Mouse (Mus musculus) neural tube, embryonic 14.5 days (tissue): ENCODE measurements around the gene Uvrag. TPM values are rescaled to one million over a fixed set of nuclear protein-coding genes. Genes with fewer than 3 reads are reported as not detected.

Experiments
- ATAC-seq: fragments of 200-750 bp; cut with Nextera tagmentation; 2 replicates; pipeline ENCODE4 v1.8.0; 2017; ENCODE audit warnings: low read depth, mild to moderate bottlenecking, moderate TSS enrichment, moderate library complexity
- H3K27ac ChIP-seq: fragments of 300-500 bp; sonication (generic); 2 replicates; pipeline ENCODE4 v1.5.1; 2014; ENCODE audit warnings: low read depth, mild to moderate bottlenecking, control low read depth, low read length, moderate library complexity, mixed read lengths
- H3K27me3 ChIP-seq: fragments of 300-500 bp; sonication (generic); 2 replicates; pipeline ENCODE4 v1.6.1; 2014; ENCODE audit warnings: low read length; ENCODE audit not compliant: control insufficient read depth, insufficient read depth
- H3K36me3 ChIP-seq: fragments of 300-500 bp; sonication (generic); 2 replicates; pipeline ENCODE4 v1.6.1; 2014; ENCODE audit warnings: low read length, mixed read lengths; ENCODE audit not compliant: control insufficient read depth, insufficient read depth
- H3K4me1 ChIP-seq: fragments of 300-500 bp; sonication (generic); 2 replicates; pipeline ENCODE4 v1.6.1; 2014; ENCODE audit warnings: low read length; ENCODE audit not compliant: control insufficient read depth, insufficient read depth
- H3K4me2 ChIP-seq: fragments of 300-500 bp; sonication (generic); 2 replicates; pipeline ENCODE4 v1.6.1; 2014; ENCODE audit warnings: mild to moderate bottlenecking, low read depth, low read length, control low read depth
- H3K4me3 ChIP-seq: fragments of 300-500 bp; sonication (generic); 2 replicates; pipeline ENCODE4 v1.5.1; 2014; ENCODE audit warnings: low read depth, low read length, control low read depth, mixed read lengths
- H3K9ac ChIP-seq: fragments of 300-500 bp; sonication (generic); replicated peaks from 2 replicates; pipeline ENCODE4 v1.6.1; 2014; ENCODE audit warnings: low read depth, mild to moderate bottlenecking, control low read depth, low read length, mixed read lengths
- H3K9me3 ChIP-seq: fragments of 300-500 bp; sonication (generic); 2 replicates; pipeline ENCODE4 v1.6.1; 2016; ENCODE audit warnings: low read length; ENCODE audit not compliant: control insufficient read depth
- WGBS: fragments of 180-500 bp; shearing (Covaris S2); extraction: QIAGEN DNeasy Blood & Tissue Kit; methylation state at CpG from one replicate; pipeline ENCODE4 v1.1.7; 2014; 5-methylcytosine and 5-hydroxymethylcytosine counted together
- polyA plus RNA-seq: library from polyadenylated mRNA; unstranded; fragments of >200 nt; fragmentation: Nextera tagmentation; extraction: Ambion mirVana; gene quantifications from 2 replicates; pipeline ENCODE4 v1.2.1, GENCODE M21; 2014

Uvrag gene
- polyA plus RNA-seq, 1 experiment from 2014 or later = 23.8 TPM

GRCm38 (mm10) chr7:98935757-98936156 is 205.2 kb downstream of the Uvrag start:
- H3K36me3 ChIP-seq = no peaks in the 10 kb centered on the region
- H3K27ac ChIP-seq = no peak overlapping the region
- ATAC-seq = no peak
- no peak overlapping the region for H3K9ac ChIP-seq
- WGBS = 90% methylated on average over 6 of the region's 6 CpGs
- no peak overlapping the region for H3K4me3 ChIP-seq
- peaks cover 9% of the 10 kb centered on the region; the same call in 1 of the 2 replicates for H3K4me1 ChIP-seq
- H3K9me3 ChIP-seq = no peaks in the 10 kb centered on the region
- H3K4me2 ChIP-seq = no peak overlapping the region
- H3K27me3 ChIP-seq = no peaks in the 10 kb centered on the region

- no peak for ATAC-seq
- Histone ChIP-seq H3K36me3 (no peaks in the 10 kb centered on the region), H3K4me2 (no peak overlapping the region), H3K9me3 (no peaks in the 10 kb centered on the region), H3K27me3 (no peaks in the 10 kb centered on the region), H3K9ac (no peak overlapping the region), H3K4me3 (no peak overlapping the region), H3K27ac (no peak overlapping the region), H3K4me1 (peaks cover 9% of the 10 kb centered on the region; the same call in 1 of the 2 replicates)
- 89% methylated on average over 10 of the region's 10 CpGs for WGBS
These were observed 205.7 kb downstream of the Uvrag start for GRCm38 (mm10) chr7:98935193-98935592.

DNA sequence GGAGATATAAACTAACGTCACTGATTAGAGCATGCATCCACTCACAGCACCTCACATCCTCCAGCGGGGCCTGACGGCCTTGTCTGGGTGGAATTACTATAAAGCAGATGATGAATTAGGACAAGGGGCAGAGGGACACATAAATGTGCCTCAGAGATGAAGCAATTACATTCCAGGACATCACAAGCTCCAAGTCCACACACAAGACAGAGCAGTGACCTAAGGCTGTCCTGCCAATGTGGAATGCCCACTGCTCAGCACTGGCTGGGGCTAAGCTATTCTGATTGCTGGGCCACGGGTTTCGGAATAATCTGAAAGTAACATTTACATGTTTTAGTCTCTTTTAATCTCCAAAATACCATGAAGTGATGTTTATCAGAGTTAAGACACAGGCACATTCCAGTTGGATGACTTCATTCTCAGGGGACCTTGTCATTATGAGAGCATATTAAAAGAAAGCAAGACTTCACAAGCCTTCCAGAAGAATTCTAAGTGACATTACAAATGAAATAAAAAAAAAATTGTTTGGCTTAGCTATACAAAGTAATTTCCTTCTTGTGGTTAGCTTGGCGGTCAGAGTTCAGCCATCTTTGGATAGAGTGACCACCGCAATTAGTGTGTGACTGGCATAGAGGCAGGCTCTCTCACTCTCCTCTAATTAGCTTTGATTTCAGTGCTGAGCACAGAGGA is 212.5 kb downstream of the Uvrag start:
- no peak overlapping the region for H3K4me2 ChIP-seq
- H3K4me3 ChIP-seq = no peak overlapping the region
- WGBS = 65% methylated on average over 7 of the region's 7 CpGs
- no peaks in the 10 kb centered on the region for H3K9me3 ChIP-seq
- H3K27me3 ChIP-seq = no peaks in the 10 kb centered on the region
- 0 out of 2 replicates have a peak overlapping the region, but pooled peaks have one; percentile 44 for H3K27ac ChIP-seq
- peaks cover 16% of the 10 kb centered on the region for H3K4me1 ChIP-seq
- H3K9ac ChIP-seq = no peak overlapping the region
- no peaks in the 10 kb centered on the region for H3K36me3 ChIP-seq
- ATAC-seq = no peak

- no peak for ATAC-seq
- Histone ChIP-seq H3K9me3 (no peaks in the 10 kb centered on the region), H3K4me1 (peaks cover 16% of the 10 kb centered on the region), H3K4me3 (no peak overlapping the region), H3K9ac (no peak overlapping the region), H3K36me3 (no peaks in the 10 kb centered on the region), H3K27ac (no peak overlapping the region), H3K4me2 (no peak overlapping the region), H3K27me3 (no peaks in the 10 kb centered on the region)
- WGBS = 66% methylated on average over 10 of the region's 10 CpGs
These were observed 213.9 kb downstream of the Uvrag start for GRCm38 (mm10) chr7:98926906-98927528.

DNA sequence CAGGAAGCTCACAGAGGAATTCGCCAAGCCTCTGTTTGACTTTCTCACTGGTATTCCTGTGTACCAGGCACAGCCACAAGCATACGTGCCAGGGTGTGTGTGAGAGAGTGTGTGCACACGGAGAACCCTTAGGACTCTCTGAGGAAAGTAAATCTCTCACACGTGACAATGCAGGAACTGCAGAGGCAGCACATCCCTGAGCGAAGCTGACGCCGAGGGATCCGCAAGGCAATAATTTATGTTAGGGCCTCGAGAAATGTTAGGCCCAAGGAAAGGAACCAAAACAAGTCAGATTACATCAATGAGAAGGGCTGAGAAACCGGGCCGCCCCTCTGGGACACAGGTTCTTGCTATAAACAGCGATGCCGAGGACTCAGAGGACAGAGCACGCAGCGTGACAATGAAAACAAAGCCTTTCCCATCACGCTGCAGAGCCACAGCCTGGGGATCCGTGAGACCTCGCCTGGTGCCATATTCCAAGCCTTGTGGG is 216.5 kb downstream of the Uvrag start:
- H3K27ac ChIP-seq = peak overlapping the region; percentile 79
- 11% methylated on average over 18 of the region's 18 CpGs for WGBS
- H3K4me2 ChIP-seq = peak overlapping the region; percentile 28; the same call in 1 of the 2 replicates
- no peak overlapping the region for H3K9ac ChIP-seq
- no peaks in the 10 kb centered on the region for H3K9me3 ChIP-seq
- H3K27me3 ChIP-seq = no peaks in the 10 kb centered on the region
- peaks cover 16% of the 10 kb centered on the region for H3K4me1 ChIP-seq
- peak; percentile 79; the same call in 1 of the 2 replicates for ATAC-seq
- H3K4me3 ChIP-seq = no peak overlapping the region
- no peaks in the 10 kb centered on the region for H3K36me3 ChIP-seq

DNA sequence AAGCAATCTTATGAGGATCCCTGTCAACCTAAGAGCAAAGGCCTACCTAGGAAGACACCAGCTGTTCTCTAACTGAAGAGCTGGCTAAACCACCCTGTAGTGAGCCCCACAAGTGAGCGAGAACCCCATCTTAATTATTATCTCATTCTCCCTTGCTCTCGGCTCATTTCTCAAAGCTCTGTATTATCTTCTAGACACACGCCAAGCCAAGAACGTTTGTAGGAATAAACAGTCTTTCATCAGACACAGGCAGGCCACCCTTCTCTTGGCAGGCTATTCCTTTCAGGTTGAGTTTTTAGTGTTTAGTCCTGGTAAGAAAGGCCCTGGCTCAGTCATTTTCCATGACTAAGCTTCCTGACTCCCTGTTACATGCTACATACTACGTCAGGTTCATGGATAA is 218.0 kb downstream of the Uvrag start:
- ATAC-seq = no peak
- Histone ChIP-seq H3K27me3 (no peaks in the 10 kb centered on the region), H3K4me1 (peaks cover 16% of the 10 kb centered on the region), H3K4me2 (no peak overlapping the region), H3K9me3 (no peaks in the 10 kb centered on the region), H3K9ac (no peak overlapping the region), H3K27ac (no peak overlapping the region), H3K36me3 (no peaks in the 10 kb centered on the region), H3K4me3 (no peak overlapping the region)
- WGBS = 88% methylated on average over 5 of the region's 5 CpGs

DNA sequence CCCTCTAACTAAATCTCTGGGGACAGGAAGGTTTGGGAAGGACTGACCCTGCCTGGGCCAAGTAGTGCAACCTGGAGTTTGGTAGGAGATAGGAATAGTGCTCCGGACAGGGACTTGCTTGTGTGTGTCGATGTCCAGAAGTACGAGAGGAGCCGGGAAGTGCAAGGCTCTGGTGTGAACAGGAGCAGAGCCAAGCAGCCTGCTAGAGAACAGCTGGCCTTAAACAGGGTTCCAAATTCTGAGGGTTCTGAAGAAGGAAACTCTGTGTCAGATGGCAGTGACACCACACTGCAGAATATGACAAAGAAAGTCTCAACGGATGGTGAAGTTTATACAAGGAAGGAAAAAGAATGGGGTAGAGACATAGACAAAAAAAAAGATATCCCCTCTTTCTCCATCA is 223.5 kb downstream of the Uvrag start:
- no peak for ATAC-seq

GRCm38 (mm10) chr7:98916581-98916980 is 224.4 kb downstream of the Uvrag start:
- ATAC-seq = no peak
- Histone ChIP-seq H3K4me3 (no peak overlapping the region), H3K27me3 (no peaks in the 10 kb centered on the region), H3K27ac (no peak overlapping the region), H3K9ac (no peak overlapping the region), H3K4me2 (no peak overlapping the region), H3K9me3 (no peaks in the 10 kb centered on the region), H3K4me1 (no peaks in the 10 kb centered on the region), H3K36me3 (no peaks in the 10 kb centered on the region)
- WGBS = 95% methylated on average over 6 of the region's 6 CpGs

More for the DNA sequence above, 223.5 kb downstream of the Uvrag start:
- Histone ChIP-seq H3K9me3 (no peaks in the 10 kb centered on the region), H3K9ac (no peak overlapping the region), H3K4me3 (no peak overlapping the region), H3K4me2 (no peak overlapping the region), H3K4me1 (no peaks in the 10 kb centered on the region), H3K27ac (no peak overlapping the region), H3K36me3 (no peaks in the 10 kb centered on the region), H3K27me3 (no peaks in the 10 kb centered on the region)
- WGBS = 91% methylated on average over 5 of the region's 5 CpGs

DNA sequence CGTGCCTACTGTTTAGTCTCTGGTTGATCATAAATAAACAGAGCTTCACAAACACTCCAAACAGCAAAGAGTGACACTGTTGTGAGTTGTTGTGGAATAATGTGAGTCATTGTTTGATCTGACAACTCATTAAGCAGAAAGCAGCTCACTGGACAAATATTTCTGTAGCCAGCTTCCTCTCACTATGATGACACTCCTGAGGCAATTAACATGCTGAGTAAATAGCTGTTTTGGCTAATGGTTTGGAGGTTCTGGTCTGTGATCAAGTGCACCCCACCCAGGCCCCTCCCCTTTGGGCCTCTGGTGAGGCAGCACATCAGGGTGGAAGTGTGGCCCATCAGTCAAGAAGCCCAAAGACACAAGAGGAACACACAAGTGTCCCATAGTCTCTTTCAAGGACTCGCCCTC is 228.0 kb downstream of the Uvrag start:
- Histone ChIP-seq H3K4me1 (no peaks in the 10 kb centered on the region), H3K27me3 (no peaks in the 10 kb centered on the region), H3K36me3 (no peaks in the 10 kb centered on the region), H3K4me2 (no peak overlapping the region), H3K9me3 (no peaks in the 10 kb centered on the region), H3K4me3 (no peak overlapping the region), H3K9ac (no peak overlapping the region), H3K27ac (no peak overlapping the region)
- no peak for ATAC-seq
- 72% methylated on average over 2 of the region's 2 CpGs for WGBS
